Mouse (Mus musculus) heart, embryonic 14.5 days (tissue): ENCODE data around the gene Wbp2nl. TPM values are rescaled to one million over a fixed set of nuclear protein-coding genes. Genes with fewer than 3 reads are reported as not detected.

Experiments
- ATAC-seq: fragments of 200-750 bp; cut with Nextera tagmentation; 2 replicates; pipeline ENCODE4 v1.8.0; 2017; ENCODE audit warnings: low read depth, moderate TSS enrichment; ENCODE audit not compliant: insufficient number of reproducible peaks, insufficient read depth, low FRiP score
- H3K27ac ChIP-seq, 2 experiments: fragments of 200-500 bp in 1 of 2; fragments of 300-500 bp in 1 of 2; sonication (generic) in 1 of 2; replicated peaks in 1 of 2; 2 replicates each; pipeline ENCODE4 v1.5.1; 2012 to 2014; ENCODE audit warnings: low read depth in 2 of 2, low read length in 2 of 2, control low read depth in 1 of 2, mild to moderate bottlenecking in 1 of 2, mixed read lengths in 1 of 2; ENCODE audit not compliant: control insufficient read depth in 1 of 2, insufficient read depth in 1 of 2
- H3K27me3 ChIP-seq: fragments of 300-500 bp; sonication (generic); 2 replicates; pipeline ENCODE4 v1.6.1; 2014; ENCODE audit warnings: mild to moderate bottlenecking, low read length, control low read depth; ENCODE audit not compliant: control insufficient read depth, insufficient read depth
- H3K36me3 ChIP-seq: fragments of 300-500 bp; sonication (generic); 2 replicates; pipeline ENCODE4 v1.6.1; 2014; ENCODE audit warnings: mild to moderate bottlenecking, control low read depth, low read length, mixed read lengths; ENCODE audit not compliant: control insufficient read depth, insufficient read depth
- H3K4me1 ChIP-seq, 2 experiments: fragments of 200-500 bp in 1 of 2; fragments of 300-500 bp in 1 of 2; sonication (generic) in 1 of 2; 2 replicates each; pipeline ENCODE4 v1.6.1; 2012 to 2014; ENCODE audit warnings: low read length in 2 of 2, control low read depth in 1 of 2, mixed read lengths in 1 of 2; ENCODE audit not compliant: control insufficient read depth in 2 of 2, insufficient read depth in 2 of 2
- H3K4me2 ChIP-seq: fragments of 300-500 bp; sonication (generic); 2 replicates; pipeline ENCODE4 v1.6.1; 2014; ENCODE audit warnings: mild to moderate bottlenecking, low read length
- H3K4me3 ChIP-seq, 2 experiments: fragments of 200-500 bp in 1 of 2; fragments of 300-500 bp in 1 of 2; sonication (generic) in 1 of 2; 2 replicates each; pipeline ENCODE4 v1.5.1; 2012 to 2014; ENCODE audit warnings: low read length in 2 of 2, mild to moderate bottlenecking in 2 of 2, control low read depth in 1 of 2, low read depth in 1 of 2, moderate library complexity in 1 of 2; ENCODE audit not compliant: control insufficient read depth in 1 of 2, insufficient read depth in 1 of 2
- H3K9ac ChIP-seq: fragments of 300-500 bp; sonication (generic); 2 replicates; pipeline ENCODE4 v1.6.1; 2014; ENCODE audit warnings: mild to moderate bottlenecking, low read length
- H3K9me3 ChIP-seq: fragments of 300-500 bp; sonication (generic); 2 replicates; pipeline ENCODE4 v1.6.1; 2016; ENCODE audit warnings: low read length, control low read depth; ENCODE audit not compliant: control insufficient read depth
- WGBS: fragments of 180-500 bp; shearing (Covaris S2); extraction: QIAGEN DNeasy Blood & Tissue Kit; methylation state at CpG from one replicate; pipeline ENCODE4 v1.1.7; 2014; 5-methylcytosine and 5-hydroxymethylcytosine counted together
- polyA plus RNA-seq: library from polyadenylated mRNA; unstranded; fragments of >200 nt; fragmentation: Nextera tagmentation; extraction: Ambion mirVana; gene quantifications from 2 replicates; pipeline ENCODE4 v1.2.1, GENCODE M21; 2014

Wbp2nl gene
- polyA plus RNA-seq, 1 experiment from 2014 or later: not detected

DNA sequence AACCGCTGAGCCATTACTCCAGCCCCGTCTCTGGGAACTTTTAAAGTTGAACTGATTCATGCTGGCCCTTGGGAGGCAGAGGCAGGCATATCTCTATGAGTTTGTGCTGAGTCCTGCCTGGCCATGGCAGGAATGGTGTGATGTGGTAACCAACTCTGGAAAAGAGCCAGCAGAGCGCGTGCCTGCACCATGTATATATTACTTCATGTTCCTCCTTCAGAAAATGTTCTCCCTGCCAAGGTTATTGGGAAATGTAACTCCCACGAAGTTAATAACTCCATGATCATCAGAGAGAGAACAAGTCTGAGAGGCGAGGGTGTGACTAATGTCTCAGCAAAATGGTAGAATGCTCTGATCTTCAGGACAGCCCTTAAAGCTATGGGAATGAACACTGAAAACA lies 19.1 kb downstream of the Wbp2nl start:
- no peaks in the 10 kb centered on the region for H3K36me3 ChIP-seq
- H3K4me3 ChIP-seq: no peak overlapping the region
- WGBS: 84% methylated on average over 6 of the region's 6 CpGs
- no peaks in the 10 kb centered on the region for H3K4me1 ChIP-seq
- ATAC-seq: no peak
- no peaks in the 10 kb centered on the region for H3K9me3 ChIP-seq
- no peaks in the 10 kb centered on the region for H3K27me3 ChIP-seq
- H3K9ac ChIP-seq: no peak overlapping the region
- H3K27ac ChIP-seq: no peak overlapping the region
- no peak overlapping the region for H3K4me2 ChIP-seq

- no peaks in the 10 kb centered on the region for H3K4me1 ChIP-seq
- WGBS: 56% methylated on average over 1 of the region's 1 CpGs
- no peaks in the 10 kb centered on the region for H3K36me3 ChIP-seq
- no peak overlapping the region for H3K9ac ChIP-seq
- ATAC-seq: no peak
- no peaks in the 10 kb centered on the region for H3K27me3 ChIP-seq
- H3K4me2 ChIP-seq: no peak overlapping the region
- H3K4me3 ChIP-seq: no peak overlapping the region
- no peak overlapping the region for H3K27ac ChIP-seq
- H3K9me3 ChIP-seq: no peaks in the 10 kb centered on the region
Measured at GRCm38 (mm10) chr15:82319613-82320012, 20.9 kb downstream of the Wbp2nl start.

DNA sequence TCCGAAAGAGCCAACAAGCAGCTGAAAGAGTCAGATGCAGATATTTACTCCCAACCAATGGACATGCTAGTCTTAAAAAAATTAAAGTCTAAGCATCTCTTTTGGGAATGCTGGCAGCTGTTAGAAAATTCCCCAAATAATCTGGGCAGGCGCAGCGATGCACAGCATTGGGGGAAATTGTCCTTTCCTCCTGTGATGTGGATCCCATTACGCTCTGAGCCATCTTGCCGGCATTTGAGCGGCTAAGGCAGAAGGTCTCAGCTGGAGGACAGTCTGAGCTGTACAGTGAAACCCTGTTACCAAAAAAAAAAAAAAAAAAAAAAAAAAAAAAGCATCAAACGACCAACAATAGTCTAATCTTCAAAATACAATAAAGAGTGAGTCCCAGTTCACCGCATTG lies 23.4 kb downstream of the Wbp2nl start:
- H3K9ac ChIP-seq: no peak overlapping the region
- no peak for ATAC-seq
- 81% methylated on average over 8 of the region's 8 CpGs for WGBS

DNA sequence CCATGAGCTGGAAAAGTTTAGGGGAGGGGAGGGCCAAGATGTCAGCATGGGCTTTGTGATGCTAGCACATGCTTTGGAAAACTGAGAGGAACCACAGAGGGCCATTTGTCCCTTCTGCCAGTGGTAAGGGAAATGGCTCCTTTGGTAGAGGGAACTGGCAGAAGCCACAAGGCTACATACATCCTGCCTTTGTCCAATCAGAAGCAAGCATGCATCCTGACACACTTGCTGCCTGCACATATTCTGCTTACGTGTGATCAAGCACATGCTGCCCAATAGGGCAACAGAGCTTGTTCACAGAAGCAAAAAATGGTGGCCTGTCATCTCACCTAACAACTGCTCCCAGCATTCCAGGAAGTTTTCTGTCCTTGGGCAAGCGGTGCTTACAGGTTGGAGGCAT lies 26.6 kb downstream of the Wbp2nl start:
- H3K27ac ChIP-seq: no peak overlapping the region
- H3K9me3 ChIP-seq: no peaks in the 10 kb centered on the region
- peaks cover 14% of the 10 kb centered on the region for H3K36me3 ChIP-seq
- no peak for ATAC-seq
- H3K4me3 ChIP-seq: no peak overlapping the region
- WGBS: 70% methylated on average over 2 of the region's 2 CpGs
- H3K27me3 ChIP-seq: no peaks in the 10 kb centered on the region
- H3K4me2 ChIP-seq: no peak overlapping the region
- H3K9ac ChIP-seq: no peak overlapping the region
- H3K4me1 ChIP-seq: no peaks in the 10 kb centered on the region

More for the DNA sequence above, 23.4 kb downstream of the Wbp2nl start:
- Histone ChIP-seq H3K9me3 (no peaks in the 10 kb centered on the region), H3K27me3 (no peaks in the 10 kb centered on the region), H3K4me1 (no peaks in the 10 kb centered on the region), H3K27ac (no peak overlapping the region), H3K4me3 (no peak overlapping the region), H3K4me2 (no peak overlapping the region), H3K36me3 (no peaks in the 10 kb centered on the region)

DNA sequence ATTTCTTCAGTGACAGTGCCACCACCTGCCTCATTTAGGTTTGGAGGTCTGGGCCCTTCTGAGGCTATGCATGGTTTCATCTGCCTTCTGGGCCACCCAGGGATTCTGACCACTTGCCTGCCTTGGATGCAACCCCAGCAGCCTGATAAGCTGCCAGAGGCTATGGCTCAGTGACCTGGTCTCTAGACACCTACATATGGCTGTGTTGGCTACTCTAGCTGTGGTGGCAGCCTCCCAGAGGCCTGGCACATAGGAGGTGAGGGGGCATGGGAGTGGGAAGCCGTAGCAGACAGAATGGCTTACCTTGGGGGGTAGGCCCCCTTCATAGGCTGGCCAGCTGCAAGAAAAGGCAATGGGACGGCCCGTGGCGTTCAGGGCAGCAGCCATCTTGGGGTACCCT lies 36.4 kb downstream of the Wbp2nl start:
- Histone ChIP-seq H3K4me3 (no peak overlapping the region), H3K27me3 (no peaks in the 10 kb centered on the region), H3K36me3 (peaks cover 43% of the 10 kb centered on the region), H3K4me1 (peaks cover 5 to 12% of the 10 kb centered on the region in 2 experiments), H3K9ac (no peak overlapping the region), H3K27ac (no peak overlapping the region), H3K9me3 (no peaks in the 10 kb centered on the region), H3K4me2 (no peak overlapping the region)
- ATAC-seq: no peak
- 95% methylated on average over 4 of the region's 4 CpGs for WGBS

GRCm38 (mm10) chr15:82336629-82337028 lies 37.9 kb downstream of the Wbp2nl start:
- Histone ChIP-seq H3K4me2 (no peak overlapping the region), H3K4me1 (peaks cover 13 to 21% of the 10 kb centered on the region in 2 experiments), H3K9ac (no peak overlapping the region), H3K27me3 (no peaks in the 10 kb centered on the region), H3K4me3 (no peak overlapping the region), H3K36me3 (peaks cover 31% of the 10 kb centered on the region), H3K27ac (no peak overlapping the region), H3K9me3 (no peaks in the 10 kb centered on the region)
- 89% methylated on average over 12 of the region's 12 CpGs for WGBS
- ATAC-seq: no peak

GRCm38 (mm10) chr15:82337875-82338274 lies 39.1 kb downstream of the Wbp2nl start:
- WGBS: 22% methylated on average over 4 of the region's 4 CpGs
- H3K4me2 ChIP-seq: peak overlapping the region; percentile 78
- peak overlapping the region; percentile 80 for H3K9ac ChIP-seq
- H3K36me3 ChIP-seq: peaks cover 31% of the 10 kb centered on the region
- ATAC-seq: 0 out of 2 replicates have a peak, but pooled peaks have one; percentile 4
- H3K9me3 ChIP-seq: no peaks in the 10 kb centered on the region
- peak overlapping the region in 1 of 2 experiments; percentile 65; a peak in 2 of 4 replicates for H3K27ac ChIP-seq
- H3K27me3 ChIP-seq: no peaks in the 10 kb centered on the region
- H3K4me1 ChIP-seq: peaks cover 20 to 28% of the 10 kb centered on the region in 2 experiments
- peak overlapping the region; percentile 67 to 73 for H3K4me3 ChIP-seq

GRCm38 (mm10) chr15:82338593-82339112 lies 39.9 kb downstream of the Wbp2nl start, which contains the start of the genes Naga, Pheta2 and Smdt1:
Naga (minus strand) TSS chr15:82338925.
Pheta2 (plus strand) TSS chr15:82338942.
Smdt1 (plus strand) TSS chr15:82338959.
- Histone ChIP-seq H3K36me3 (peaks cover 31% of the 10 kb centered on the region), H3K27me3 (no peaks in the 10 kb centered on the region), H3K4me2 (peak within 1 kb of the TSS; percentile 78), H3K4me1 (peaks cover 20 to 28% of the 10 kb centered on the region in 2 experiments), H3K9ac (peak within 1 kb of the TSS; percentile 80), H3K27ac (peak within 1 kb of the TSS; percentile 40 to 65; a peak in 3 of 4 replicates), H3K9me3 (no peaks in the 10 kb centered on the region), H3K4me3 (peak within 1 kb of the TSS; percentile 67 to 73)
- under 1% methylated on average over 40 of the region's 41 CpGs for WGBS
- ATAC-seq: peak; percentile 85
